ENCODE assay signal across 8 mouse cellular contexts in the genomic region with DNA sequence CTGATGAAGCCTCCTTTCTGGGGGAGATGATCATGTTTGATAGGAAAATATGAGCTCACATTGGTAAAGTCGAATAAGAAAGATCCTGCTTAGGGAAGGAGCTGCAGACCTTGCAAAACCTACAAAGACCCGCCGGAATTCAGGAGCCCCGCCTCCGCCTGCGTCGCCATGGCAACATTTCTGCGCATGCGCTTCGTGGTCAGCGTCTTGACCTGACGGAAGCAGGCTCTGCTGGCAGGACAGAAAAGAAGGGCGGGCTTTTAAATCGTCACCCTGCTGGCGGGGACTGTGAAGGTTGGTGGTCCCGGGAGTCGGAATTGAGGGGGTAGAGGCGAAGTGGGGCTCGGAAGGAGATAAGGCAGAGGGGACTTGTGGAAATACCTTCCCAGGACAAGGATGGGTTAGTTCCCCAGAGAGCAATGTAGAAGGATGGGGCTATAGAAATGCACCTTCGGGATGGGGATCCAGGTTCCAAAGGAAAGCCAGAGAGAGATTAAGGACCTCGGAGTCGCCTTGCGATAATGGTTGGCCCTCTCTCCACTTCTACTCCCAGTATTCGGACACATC. TPM values are rescaled to one million over a fixed set of nuclear protein-coding genes. Genes with fewer than 3 reads are reported as not detected.
DNase-seq lines count a peak whose midpoint lies in the region; ATAC-seq lines count a peak whose summit lies in the region.

A gene (plus strand): TSS at position 187 of the 567 bp plus-strand sequence.

- no peaks in the 10 kb centered on the region for H3K36me3 ChIP-seq in hindbrain, embryonic 13.5 days

- DNase-seq in Muller cell, postnatal 12 days (ENCODE audit: inconsistent ontology term) = peak; percentile 89
- DNase-seq in cerebellum, adult 9-11 months = peak; percentile 94
- peak; percentile 87 to 95 for DNase-seq in frontal cortex, postnatal 10 days (ENCODE audit: low spot score in 2 of 2)
- DNase-seq in layer of hippocampus, postnatal 25 days (ENCODE audit: extremely low spot score in 1 of 2, low spot score in 1 of 2) = peak; percentile 86 to 95
- peak; percentile 93 for DNase-seq in lung, postnatal 25 days (ENCODE audit: low spot score)
- peak; percentile 98 for DNase-seq in retina, embryonic 14.5 days (ENCODE audit: low spot score)
- peak; percentile 98 for DNase-seq in thymus, postnatal 4 days

- peak within 1 kb of the TSS; percentile 79 for H3K27ac ChIP-seq in hindbrain, embryonic 13.5 days

- peak; percentile 70 for ATAC-seq in hindbrain, embryonic 13.5 days (ENCODE audit: low FRiP score)

- WGBS in hindbrain, embryonic 13.5 days = under 1% methylated on average over 24 of the region's 24 CpGs

- H3K4me1 ChIP-seq in hindbrain, embryonic 13.5 days (replicated peaks) = peaks cover 23% of the 10 kb centered on the region

- H3K4me3 ChIP-seq in hindbrain, embryonic 13.5 days = peak within 1 kb of the TSS; percentile 59

- H3K4me2 ChIP-seq in hindbrain, embryonic 13.5 days = peak within 1 kb of the TSS; percentile 89

- peak within 1 kb of the TSS; percentile 77 for H3K9ac ChIP-seq in hindbrain, embryonic 13.5 days

- no peaks in the 10 kb centered on the region for H3K27me3 ChIP-seq in hindbrain, embryonic 13.5 days

- H3K9me3 ChIP-seq in hindbrain, embryonic 13.5 days = no peaks in the 10 kb centered on the region

RNA-seq across cellular contexts. Expression of the gene that starts here (rescaled TPM):
- polyA plus RNA-seq in hindbrain, embryonic 13.5 days (2015; fragmentation: Nextera tagmentation; extraction: Ambion mirVana) = 8.1 and 8.5 TPM in 2 replicates
- 1 to 10 TPM; 2.7 to 4.0 TPM for total RNA-seq in layer of hippocampus, postnatal 25 days (2021)

Comparison
In these comparisons a context has a peak if more than half of its experiments do, and no peak if none do; other contexts are left out.
1. Peak in every context shown above with its lines: DNase-seq, ATAC-seq, H3K4me3 ChIP-seq and H3K27ac ChIP-seq.